Mouse (Mus musculus) heart, postnatal 14 days (tissue): ENCODE results near the gene Chd5. TPM values are rescaled to one million over a fixed set of nuclear protein-coding genes. Genes with fewer than 3 reads are reported as not detected.
A peak's percentile ranks its signal among the peaks of the same experiment; 100 is the strongest.

ENCODE experiments used
- DNase-seq, 2 experiments: peaks; one replicate each; pipeline ENCODE4 v3.0.0; 2021 to 2022
- intact Hi-C: fragments of 180-260 bp; cut with DNase I; formaldehyde crosslinking; loops from one replicate; pipeline ENCODE4 v1.15.1; 2025
- total RNA-seq, 2 experiments: library from RNA; stranded (reverse); gene quantifications; 2 replicates each; pipeline ENCODE4 v1.2.3; 2021

Chd5 gene
- total RNA-seq, 2 experiments from 2014 or later, result 0.10 to 0.60 TPM

DNA sequence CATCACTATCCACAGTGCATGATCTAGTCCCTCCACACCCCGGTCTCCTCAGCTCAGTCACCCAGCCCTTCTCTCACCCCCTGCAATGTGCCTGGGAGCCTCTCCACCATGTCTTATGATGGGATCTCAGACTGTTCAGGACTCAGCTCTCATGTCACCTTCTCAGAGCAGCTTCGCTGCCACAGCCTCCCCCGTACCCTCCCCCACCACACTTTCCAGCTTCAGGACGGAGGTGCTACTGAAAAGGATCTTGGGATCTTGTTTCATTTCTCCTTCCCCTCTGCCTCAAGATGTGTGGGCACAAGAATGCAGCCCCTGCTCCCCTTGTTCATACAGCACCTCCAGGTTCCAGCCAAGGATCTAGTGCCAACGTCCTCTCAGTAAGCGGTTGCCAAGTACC, 85.1 kb downstream of the Chd5 start:
- intact Hi-C loops, result no loop called here

GRCm38 (mm10) chr4:152424341-152424740, 85.9 kb downstream of the Chd5 start:
- DNase-seq, result peak; percentile 47 to 69
- intact Hi-C loops, result no loop called here

More for the DNA sequence above, 85.1 kb downstream of the Chd5 start:
- no peak for DNase-seq

GRCm38 (mm10) chr4:152424922-152425321, 86.5 kb downstream of the Chd5 start:
- DNase-seq, result peak in 1 of 2 experiments; percentile 20
- intact Hi-C loops, result no loop called here

DNA sequence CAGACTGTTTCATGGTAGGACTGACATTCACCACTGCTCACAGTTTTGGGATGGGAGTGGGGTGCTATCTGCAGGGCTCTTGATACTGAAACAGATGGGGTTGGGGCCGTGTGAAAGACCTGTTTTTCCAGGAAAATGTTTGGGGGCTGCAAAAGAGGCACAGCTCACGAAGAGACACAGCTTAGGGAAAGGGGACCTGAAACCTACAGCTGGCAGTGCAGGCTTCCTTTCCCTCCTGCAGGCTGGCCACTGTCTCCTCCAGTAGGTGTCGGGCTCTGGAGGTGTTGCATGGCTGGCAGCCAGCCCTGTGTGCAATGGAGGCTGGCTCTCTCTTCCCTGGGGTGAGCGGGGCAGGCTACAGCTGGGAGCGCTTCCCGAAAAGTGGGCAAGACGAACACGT, 89.8 kb downstream of the Chd5 start:
- no peak for DNase-seq
- intact Hi-C loops, result no loop called here

GRCm38 (mm10) chr4:152432308-152432707, 93.9 kb downstream of the Chd5 start:
- intact Hi-C loops, result loop anchor here (10.0 kb wide), 1 partner anchor 218 kb away; no protein-coding TSS in a partner anchor
- peak; percentile 17 to 44 for DNase-seq

GRCm38 (mm10) chr4:152434836-152435235, 96.4 kb downstream of the Chd5 start:
- intact Hi-C loops, result loop anchor here (1.0 to 10.0 kb wide), 4 partner anchors 56 to 262 kb away; no protein-coding TSS in a partner anchor
- peak; percentile 90 to 94 for DNase-seq

- DNase-seq, result peak; percentile 78 to 87
- intact Hi-C loops, result loop anchor here (1.0 to 10.0 kb wide), 4 partner anchors 56 to 262 kb away; no protein-coding TSS in a partner anchor
Observed at GRCm38 (mm10) chr4:152435255-152435654, 96.8 kb downstream of the Chd5 start.

Other genes starting within 250 kb of the Chd5 start
- gene Tnfrsf25, start 222.7 kb upstream of the Chd5 start, total RNA-seq, result 1 to 10 TPM; 4.0 to 6.7 TPM
- 1 to 10 TPM; 1.4 to 2.0 TPM for gene Espn, start 186.3 kb upstream of the Chd5 start, total RNA-seq
- not detected for gene Hes2, start 179.8 kb upstream of the Chd5 start, total RNA-seq
- 10 to 100 TPM; 37.3 to 39.3 TPM for gene Acot7, start 160.5 kb upstream of the Chd5 start, total RNA-seq
- 10 to 100 TPM; 19.9 to 20.6 TPM for gene Gpr153, start 64.4 kb upstream of the Chd5 start, total RNA-seq
- gene Hes3, start 47.0 kb upstream of the Chd5 start, total RNA-seq, result not detected
- 10 to 100 TPM; 25.9 to 27.2 TPM for gene Icmt, start 41.4 kb upstream of the Chd5 start, total RNA-seq
- 10 to 100 TPM; 84.5 to 95.8 TPM for gene Rnf207, start 19.7 kb upstream of the Chd5 start, total RNA-seq
- 100 to 1,000 TPM; 223 to 252 TPM for gene Rpl22, start 12.9 kb upstream of the Chd5 start, total RNA-seq
- gene Nphp4, start 138.1 kb downstream of the Chd5 start, total RNA-seq, result 1 to 10 TPM; 1.8 to 2.3 TPM
- gene Kcnab2, start 139.2 kb downstream of the Chd5 start, total RNA-seq, result 1 to 10 TPM; 2.1 to 4.2 TPM